Mouse (Mus musculus): ENCODE results near the gene Cfap100.

DNA sequence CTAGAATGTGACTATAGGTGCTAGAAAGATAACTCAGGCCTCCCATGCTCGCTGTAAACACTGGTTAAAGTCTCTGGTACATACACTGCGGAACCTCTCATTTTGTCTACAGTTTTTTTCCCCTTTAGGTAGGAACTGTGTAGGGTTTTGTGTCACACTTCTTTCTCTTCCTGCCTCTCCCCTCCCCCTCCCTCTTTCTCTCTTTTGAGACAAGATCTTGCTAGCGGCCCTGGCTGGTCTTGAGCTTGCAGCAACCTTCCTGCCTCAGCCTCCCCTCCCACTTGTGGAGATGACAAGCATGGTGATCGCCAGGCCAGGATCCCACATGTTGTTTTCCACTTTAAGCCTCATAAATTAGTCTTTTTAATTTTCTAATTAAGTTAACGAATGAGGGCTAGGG lies 25.2 kb upstream of the Cfap100 start:
- TF ChIP-seq CTCF (conservative IDR thresholded peaks at IDR 0.05; ENCODE audit: low read length), result no peak
- TF ChIP-seq POU5F1 (IDR thresholded peaks at IDR 0.05; ENCODE audit: borderline replicate concordance, low read length), result no peak
- TF ChIP-seq NANOG (IDR thresholded peaks at IDR 0.05; ENCODE audit: borderline replicate concordance, low read length), result no peak

Measured in E14TG2a.4 (cell line).